Mouse (Mus musculus): ENCODE measurements around the gene Gm20388. TPM values are rescaled to one million over a fixed set of nuclear protein-coding genes. Genes with fewer than 3 reads are reported as not detected.
A peak's percentile ranks its signal among the peaks of the same experiment; 100 is the strongest.

Gm20388 gene
- polyA plus RNA-seq, 1 experiment = 18.7 TPM

DNA sequence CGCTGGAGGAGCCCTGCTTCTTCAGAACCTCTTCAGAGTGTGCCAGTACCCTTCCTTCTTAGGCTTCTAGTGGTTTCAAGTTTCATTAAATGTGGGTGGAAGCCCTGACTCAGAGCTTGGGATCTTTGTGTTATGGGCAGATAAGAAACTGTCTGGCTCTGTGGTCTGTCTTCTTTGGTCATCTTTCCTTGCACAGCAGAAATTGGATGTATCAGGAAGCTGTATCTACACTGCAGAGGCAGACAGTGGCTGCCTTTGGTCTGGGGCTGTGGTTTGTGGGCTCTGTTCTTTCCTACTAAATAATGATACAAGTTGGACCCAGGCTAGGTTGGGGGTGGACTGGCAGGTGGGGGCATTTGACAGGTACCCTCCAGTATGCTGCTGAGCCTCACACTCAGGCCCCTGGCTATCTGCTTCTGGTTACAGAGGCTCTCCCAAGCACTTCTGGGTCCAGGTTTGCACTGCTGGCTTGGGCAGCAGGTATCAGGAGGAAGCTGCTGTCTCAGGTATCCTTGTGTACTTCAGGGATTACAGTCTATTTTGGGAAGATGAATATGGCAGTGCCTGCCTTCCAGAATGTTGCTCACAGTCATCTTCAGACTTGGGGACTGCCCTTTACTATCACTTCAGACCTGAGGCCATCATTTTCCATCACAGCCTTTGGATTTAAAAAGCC is 2045.3 kb downstream of the Gm20388 start:
- DNase-seq = no peak
- WGBS = 68% methylated on average over 1 of the region's 1 CpGs
- Histone ChIP-seq H3K4me1 (ENCODE audit: control insufficient read depth, insufficient read depth, low read length) (peaks cover 22% of the 10 kb centered on the region), H3K4me3 (replicated peaks; ENCODE audit: insufficient read depth, low read depth, low read length) (no peak overlapping the region), H3K27ac (ENCODE audit: insufficient read depth, low read length) (no peak overlapping the region), H3K27me3 (ENCODE audit: control insufficient read depth, insufficient read depth, low read length) (no peaks in the 10 kb centered on the region)
- no peak for TF ChIP-seq POLR2A (IDR thresholded peaks at IDR 0.05; ENCODE audit: borderline replicate concordance, insufficient read depth, low read length)
- TF ChIP-seq CTCF (IDR thresholded peaks at IDR 0.05; ENCODE audit: borderline replicate concordance, insufficient read depth, low read depth, low read length) = no peak

DNA sequence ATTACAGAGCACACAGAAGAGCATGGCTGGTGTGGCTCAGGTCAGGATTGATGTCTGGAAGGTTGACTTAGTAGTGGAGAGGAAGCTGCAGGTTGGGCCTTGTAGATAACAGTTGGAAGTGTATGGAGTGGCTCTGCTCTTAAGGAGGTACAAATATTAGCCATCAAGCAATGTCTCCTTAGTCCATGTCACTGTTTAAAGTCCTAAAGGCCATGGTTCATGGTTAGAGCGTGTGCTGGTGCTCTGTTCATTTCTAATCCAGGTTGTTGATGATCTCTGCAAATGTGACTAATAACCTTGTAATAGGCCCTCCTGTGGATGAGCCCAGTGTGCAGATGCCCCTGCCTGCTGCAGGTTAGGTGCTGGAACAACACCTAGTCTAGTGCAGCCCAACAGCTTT is 2047.8 kb downstream of the Gm20388 start:
- 95% methylated on average over 1 of the region's 1 CpGs for WGBS

DNA sequence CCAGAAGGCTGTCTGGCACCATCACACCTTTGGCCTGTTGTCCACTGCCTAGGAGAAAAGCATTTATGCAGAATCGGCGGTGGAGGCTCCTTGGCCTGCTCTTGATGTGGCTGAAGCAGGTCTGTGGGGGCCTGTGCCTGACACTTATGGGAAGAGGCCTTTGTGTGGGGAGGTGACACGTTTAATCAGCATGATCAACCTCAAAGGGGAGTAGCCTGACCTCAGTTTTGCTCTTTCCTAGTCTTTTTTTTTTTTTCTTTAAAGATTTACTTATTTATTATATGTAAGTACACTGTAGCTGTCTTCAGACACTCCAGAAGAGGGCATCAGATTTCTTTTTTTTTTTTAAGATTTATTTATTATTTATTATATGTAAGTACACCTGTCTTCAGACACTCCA is 2052.3 kb downstream of the Gm20388 start:
- Histone ChIP-seq H3K27me3 (ENCODE audit: control insufficient read depth, insufficient read depth, low read length) (no peaks in the 10 kb centered on the region), H3K4me1 (ENCODE audit: control insufficient read depth, insufficient read depth, low read length) (peaks cover 31% of the 10 kb centered on the region), H3K27ac (ENCODE audit: insufficient read depth, low read length) (no peak overlapping the region), H3K4me3 (replicated peaks; ENCODE audit: insufficient read depth, low read depth, low read length) (no peak overlapping the region)
- no peak for DNase-seq
- TF ChIP-seq POLR2A (IDR thresholded peaks at IDR 0.05; ENCODE audit: borderline replicate concordance, insufficient read depth, low read length) = no peak
- TF ChIP-seq CTCF (IDR thresholded peaks at IDR 0.05; ENCODE audit: borderline replicate concordance, insufficient read depth, low read depth, low read length) = no peak
- whole genome bisulfite sequencing = 54% methylated on average over 3 of the region's 3 CpGs

More for the DNA sequence above, 2047.8 kb downstream of the Gm20388 start:
- TF ChIP-seq CTCF (IDR thresholded peaks at IDR 0.05; ENCODE audit: borderline replicate concordance, insufficient read depth, low read depth, low read length) (no peak), POLR2A (IDR thresholded peaks at IDR 0.05; ENCODE audit: borderline replicate concordance, insufficient read depth, low read length) (no peak)
- Histone ChIP-seq H3K27me3 (ENCODE audit: control insufficient read depth, insufficient read depth, low read length) (no peaks in the 10 kb centered on the region), H3K27ac (ENCODE audit: insufficient read depth, low read length) (no peak overlapping the region), H3K4me1 (ENCODE audit: control insufficient read depth, insufficient read depth, low read length) (peaks cover 18% of the 10 kb centered on the region), H3K4me3 (replicated peaks; ENCODE audit: insufficient read depth, low read depth, low read length) (no peak overlapping the region)
- DNase-seq = no peak

DNA sequence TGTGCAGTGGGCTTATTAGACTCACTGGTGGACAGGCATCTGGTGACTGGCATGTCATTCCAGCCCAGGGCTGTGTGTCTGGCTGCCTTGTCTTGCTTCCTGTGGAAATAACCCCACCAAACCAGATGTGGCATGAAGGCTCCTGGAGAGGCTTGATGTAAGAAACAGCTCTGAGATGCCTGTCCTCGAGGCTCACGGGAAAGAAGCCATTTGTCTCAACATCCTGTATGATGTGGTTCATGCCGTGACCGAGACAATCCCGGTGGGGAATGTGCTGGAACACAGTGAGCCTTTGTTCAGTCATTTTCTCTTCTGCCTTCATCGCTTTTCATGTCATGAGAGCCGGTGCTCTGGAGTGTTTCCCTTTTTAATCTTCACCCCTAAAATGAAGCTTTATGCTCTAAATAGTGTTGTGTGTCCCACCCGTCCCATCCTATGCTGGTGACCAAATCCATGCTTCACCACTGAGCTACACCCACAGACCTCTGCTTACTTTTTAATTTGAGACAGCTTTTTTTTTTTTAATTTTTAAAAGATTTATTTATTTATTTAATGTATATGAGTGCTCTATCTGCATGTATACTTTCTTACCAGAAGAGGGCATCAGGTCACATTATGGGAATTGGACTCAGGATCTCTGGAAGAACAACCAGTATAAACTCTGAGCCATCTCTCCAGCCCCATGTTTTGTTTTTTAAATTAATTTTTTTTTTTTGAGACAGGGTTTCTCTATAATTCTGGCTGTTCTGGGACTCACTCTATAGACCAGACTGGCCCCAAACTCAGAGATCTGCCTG is 2054.3 kb downstream of the Gm20388 start:
- Histone ChIP-seq H3K4me3 (replicated peaks; ENCODE audit: insufficient read depth, low read depth, low read length) (no peak overlapping the region), H3K27me3 (ENCODE audit: control insufficient read depth, insufficient read depth, low read length) (no peaks in the 10 kb centered on the region), H3K27ac (ENCODE audit: insufficient read depth, low read length) (no peak overlapping the region), H3K4me1 (ENCODE audit: control insufficient read depth, insufficient read depth, low read length) (peaks cover 28% of the 10 kb centered on the region)
- DNase-seq = no peak
- WGBS = 60% methylated on average over 8 of the region's 8 CpGs
- TF ChIP-seq CTCF (IDR thresholded peaks at IDR 0.05; ENCODE audit: borderline replicate concordance, insufficient read depth, low read depth, low read length) (no peak), POLR2A (IDR thresholded peaks at IDR 0.05; ENCODE audit: borderline replicate concordance, insufficient read depth, low read length) (no peak)

DNA sequence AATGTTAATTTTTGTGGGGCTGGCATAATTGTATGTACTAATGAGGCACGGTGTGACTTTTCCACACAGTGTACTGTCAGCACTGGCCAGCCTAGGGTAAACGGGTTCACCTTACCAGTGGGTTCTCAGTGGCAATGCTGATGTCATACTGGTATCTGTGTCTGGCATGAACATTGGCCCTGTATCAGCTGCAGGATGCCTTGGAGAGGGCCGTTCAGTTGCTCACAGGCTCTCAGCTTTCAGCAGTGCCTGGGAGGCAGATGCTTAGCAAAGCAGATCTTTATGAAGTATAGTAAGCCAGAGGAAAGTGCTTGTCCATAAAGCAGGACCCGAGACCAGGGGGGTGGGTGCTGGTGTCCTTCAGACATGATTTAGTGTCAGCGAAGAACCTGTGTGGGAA is 2055.5 kb downstream of the Gm20388 start:
- TF ChIP-seq POLR2A (IDR thresholded peaks at IDR 0.05; ENCODE audit: borderline replicate concordance, insufficient read depth, low read length) (no peak), CTCF (IDR thresholded peaks at IDR 0.05; ENCODE audit: borderline replicate concordance, insufficient read depth, low read depth, low read length) (no peak)
- Histone ChIP-seq H3K4me3 (replicated peaks; ENCODE audit: insufficient read depth, low read depth, low read length) (no peak overlapping the region), H3K27ac (ENCODE audit: insufficient read depth, low read length) (no peak overlapping the region), H3K27me3 (ENCODE audit: control insufficient read depth, insufficient read depth, low read length) (no peaks in the 10 kb centered on the region), H3K4me1 (ENCODE audit: control insufficient read depth, insufficient read depth, low read length) (peaks cover 28% of the 10 kb centered on the region)
- 74% methylated on average over 5 of the region's 5 CpGs for WGBS
- no peak for DNase-seq

DNA sequence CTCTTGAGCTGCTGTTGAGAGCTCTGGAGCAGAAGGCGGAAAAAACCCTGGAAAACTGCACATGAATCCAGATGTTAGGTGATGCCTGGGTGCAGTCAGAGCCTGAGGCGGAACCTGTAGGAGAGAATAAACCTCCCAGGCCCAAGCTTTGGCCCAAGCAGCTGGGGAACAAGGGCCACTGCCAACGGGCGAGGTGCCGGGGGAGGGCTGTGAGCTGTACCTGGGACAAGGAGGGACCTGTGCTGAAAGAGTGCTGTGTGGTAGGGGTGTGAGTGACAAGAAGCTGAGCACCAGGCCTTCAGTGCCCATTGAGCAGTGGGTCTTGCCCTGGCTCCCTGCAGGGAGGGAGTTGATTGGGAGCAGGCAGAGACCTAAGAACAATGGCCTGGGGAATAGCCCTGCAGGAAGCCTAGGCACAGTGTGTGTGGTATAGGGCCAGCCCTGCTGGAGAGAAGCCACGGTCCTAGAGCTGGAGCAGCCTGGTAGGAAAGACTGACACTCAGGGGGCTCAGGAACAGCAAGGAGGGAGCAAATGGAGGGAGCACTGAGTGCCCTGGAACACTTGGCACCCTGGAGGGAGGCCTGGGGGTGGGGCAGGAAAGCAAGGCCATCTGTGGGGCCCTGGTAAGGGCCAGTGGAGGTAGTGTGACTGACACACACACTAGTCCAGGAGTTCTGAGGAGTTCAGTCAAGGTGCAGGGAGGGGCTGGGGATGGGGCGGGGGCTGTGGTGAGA is 2056.2 kb downstream of the Gm20388 start:
- 60% methylated on average over 7 of the region's 7 CpGs for WGBS
- H3K4me1 ChIP-seq (ENCODE audit: control insufficient read depth, insufficient read depth, low read length) = peaks cover 28% of the 10 kb centered on the region
- TF ChIP-seq POLR2A (IDR thresholded peaks at IDR 0.05; ENCODE audit: borderline replicate concordance, insufficient read depth, low read length) (no peak), CTCF (IDR thresholded peaks at IDR 0.05; ENCODE audit: borderline replicate concordance, insufficient read depth, low read depth, low read length) (no peak)

DNA sequence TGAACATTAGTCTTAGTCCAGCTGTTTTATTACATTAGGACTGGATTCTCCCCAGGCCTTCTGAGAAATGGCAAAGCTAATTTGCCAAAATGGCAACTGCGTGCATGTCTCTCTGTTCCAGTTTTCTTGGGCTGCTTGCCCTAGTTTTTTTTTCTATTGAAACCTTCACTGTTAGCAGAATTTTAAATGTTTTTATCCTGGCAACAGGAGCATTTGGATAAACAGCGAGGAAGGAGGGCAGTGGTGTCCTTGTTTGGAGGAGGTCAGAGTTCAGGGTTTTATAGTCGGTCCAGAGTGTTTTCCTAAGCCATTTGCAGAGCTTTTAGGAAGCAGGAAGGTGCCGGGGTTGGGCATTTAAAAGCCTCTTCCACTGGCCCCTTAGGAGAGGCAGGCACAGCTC is 2057.3 kb downstream of the Gm20388 start:
- Histone ChIP-seq H3K4me3 (replicated peaks; ENCODE audit: insufficient read depth, low read depth, low read length) (no peak overlapping the region), H3K27me3 (ENCODE audit: control insufficient read depth, insufficient read depth, low read length) (no peaks in the 10 kb centered on the region), H3K27ac (ENCODE audit: insufficient read depth, low read length) (no peak overlapping the region), H3K4me1 (ENCODE audit: control insufficient read depth, insufficient read depth, low read length) (peaks cover 31% of the 10 kb centered on the region)
- WGBS = 44% methylated on average over 4 of the region's 4 CpGs
- peak in 1 of 2 experiments; percentile 26 for DNase-seq
- TF ChIP-seq POLR2A (IDR thresholded peaks at IDR 0.05; ENCODE audit: borderline replicate concordance, insufficient read depth, low read length) = no peak
- no peak for TF ChIP-seq CTCF (IDR thresholded peaks at IDR 0.05; ENCODE audit: borderline replicate concordance, insufficient read depth, low read depth, low read length)

More for the DNA sequence above, 2056.2 kb downstream of the Gm20388 start:
- no peaks in the 10 kb centered on the region for H3K27me3 ChIP-seq (ENCODE audit: control insufficient read depth, insufficient read depth, low read length)
- peak in 1 of 2 experiments; percentile 22 for DNase-seq
- 0 out of 2 replicates have a peak overlapping the region, but pooled peaks have one; percentile 11 for H3K27ac ChIP-seq (ENCODE audit: insufficient read depth, low read length)
- H3K4me3 ChIP-seq (replicated peaks; ENCODE audit: insufficient read depth, low read depth, low read length) = no peak overlapping the region
